Mouse (Mus musculus): ENCODE results near the gene Rnf4.

The Rnf4 gene

DNA sequence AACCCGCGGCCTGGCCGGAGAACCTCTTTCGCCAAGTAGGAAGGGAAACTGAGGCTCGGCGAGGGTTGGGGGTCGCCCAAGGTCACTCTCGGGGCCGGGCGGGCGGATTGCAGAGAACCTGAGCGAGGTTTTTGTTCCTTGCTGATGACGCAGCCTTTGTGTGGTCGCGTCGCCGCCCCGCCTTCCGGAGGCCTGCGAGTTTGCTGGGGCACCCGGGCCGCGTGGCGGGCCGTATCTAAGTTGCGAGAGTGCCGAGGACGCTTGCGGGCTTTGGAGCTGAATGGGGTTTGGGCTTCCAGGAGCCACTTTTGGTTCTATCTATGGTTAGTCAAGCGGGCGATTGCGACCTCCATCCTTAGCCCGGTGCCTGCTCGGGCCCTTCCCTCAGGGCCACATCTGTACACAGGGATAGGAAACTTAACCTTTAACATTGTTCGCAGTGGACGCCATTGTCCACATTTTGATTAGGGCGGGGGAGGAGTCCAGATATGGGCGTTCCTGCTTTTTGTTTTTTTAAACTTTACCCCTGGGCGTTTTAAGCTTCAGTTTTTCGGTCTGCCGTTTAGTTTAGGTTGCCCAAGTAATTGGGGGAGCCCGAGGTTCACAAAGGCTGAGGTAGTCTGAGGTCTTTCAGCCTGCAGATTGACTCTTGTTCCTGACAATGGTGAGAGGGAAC is 824 bp downstream of the Rnf4 start:
- peak; percentile 56 for DNase-seq (ENCODE audit: low read depth)

- no peak for DNase-seq (ENCODE audit: low read depth)
Measured at GRCm38 (mm10) chr5:34340246-34340645, 4.2 kb downstream of the Rnf4 start.

DNA sequence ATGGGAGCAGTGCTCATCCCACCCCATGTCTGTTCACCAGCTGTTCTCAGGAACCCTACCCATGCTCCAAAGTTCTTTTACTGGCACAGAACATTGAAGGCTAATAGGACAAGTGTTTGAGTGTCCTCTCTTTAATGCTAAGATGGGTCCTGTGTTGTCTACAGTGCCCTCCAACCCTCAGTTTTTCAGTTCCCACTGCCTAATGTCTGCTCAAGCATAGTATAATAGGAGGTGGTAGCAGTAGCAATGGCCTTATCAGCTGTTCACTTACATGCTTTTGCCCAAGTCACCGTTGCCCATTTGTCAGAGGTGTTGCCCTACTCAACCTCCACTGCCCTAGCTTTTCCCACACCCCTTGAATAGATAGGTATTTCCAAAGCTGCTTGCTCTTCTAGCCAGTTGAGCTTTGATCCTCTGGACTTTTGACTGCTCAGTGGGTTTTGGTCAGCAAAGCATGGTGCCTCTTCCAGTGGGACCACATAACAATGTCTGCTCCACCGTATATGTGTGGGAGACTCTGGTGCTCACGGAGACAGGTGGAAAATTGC is 16.1 kb downstream of the Rnf4 start:
- DNase-seq (ENCODE audit: low read depth) = no peak

DNA sequence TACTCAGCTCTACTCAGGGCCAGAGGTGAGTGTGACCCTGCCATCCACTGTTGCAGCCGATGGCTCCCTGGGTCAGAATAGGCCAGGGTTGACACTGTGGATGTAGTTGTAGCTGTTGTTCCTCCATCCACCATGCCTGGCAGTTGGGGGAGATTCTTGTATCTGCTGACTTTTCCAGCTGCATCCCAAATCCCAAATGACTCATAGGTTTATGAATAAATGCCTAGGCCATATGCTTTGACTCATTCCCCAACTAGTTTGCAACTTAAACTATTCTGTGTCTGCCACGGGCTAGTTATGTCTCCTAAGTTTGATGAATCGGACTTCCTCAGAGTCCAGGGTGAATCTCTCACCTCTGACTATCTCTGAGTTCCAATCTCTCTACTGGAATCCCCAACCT is 24.2 kb downstream of the Rnf4 start:
- no peak for DNase-seq (ENCODE audit: low read depth)

GRCm38 (mm10) chr5:34363115-34363514 is 27.0 kb downstream of the Rnf4 start:
- no peak for DNase-seq (ENCODE audit: low read depth)

GRCm38 (mm10) chr5:34368551-34369290 is 32.6 kb downstream of the Rnf4 start:
- no peak for DNase-seq (ENCODE audit: low read depth)

DNA sequence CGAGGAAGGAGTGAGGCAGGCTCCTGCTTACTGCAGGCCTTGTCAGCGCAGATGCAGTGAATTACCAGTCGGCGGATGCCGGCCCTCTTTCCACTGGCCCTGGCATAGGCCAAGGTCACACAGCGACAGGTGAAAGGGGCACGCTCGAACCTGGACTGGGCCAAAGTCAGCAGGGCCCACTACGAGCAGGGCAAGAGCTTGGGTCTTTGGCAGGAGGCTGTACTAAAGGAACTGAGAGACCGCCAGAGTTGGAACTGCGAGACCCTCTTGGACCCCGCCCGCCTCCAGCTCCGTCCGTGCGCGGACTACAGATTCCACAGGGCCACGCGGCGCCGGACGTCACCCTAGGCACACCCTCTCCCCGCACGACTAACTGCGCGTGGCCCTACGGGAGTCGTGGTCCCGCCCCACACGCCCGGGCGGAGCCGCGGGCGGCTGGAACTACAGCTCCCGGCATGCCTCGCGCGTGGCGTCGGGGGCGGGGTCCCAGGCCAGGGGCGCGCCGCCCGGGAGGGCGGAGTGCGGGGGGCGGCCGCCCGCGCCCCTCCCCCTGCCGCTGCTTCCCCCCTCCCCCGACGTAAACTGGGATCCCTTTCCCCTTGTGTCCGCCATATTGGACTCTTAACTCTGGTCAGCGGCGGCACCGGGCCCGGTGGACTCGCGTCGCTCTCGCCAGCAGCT is 33.4 kb downstream of the Rnf4 start, which contains the start of gene Fam193a:
Fam193a (plus strand) TSS at position 593 of the 681 bp plus-strand sequence.
- peak; percentile 86 for DNase-seq (ENCODE audit: low read depth)

- no peak for DNase-seq (ENCODE audit: low read depth)
Measured at GRCm38 (mm10) chr5:34370022-34370823, 34.1 kb downstream of the Rnf4 start.

GRCm38 (mm10) chr5:34370840-34371239 is 34.8 kb downstream of the Rnf4 start:
- DNase-seq (ENCODE audit: low read depth) = no peak

- no peak for DNase-seq (ENCODE audit: low read depth)
Measured at GRCm38 (mm10) chr5:34372141-34372540, 36.1 kb downstream of the Rnf4 start.

DNA sequence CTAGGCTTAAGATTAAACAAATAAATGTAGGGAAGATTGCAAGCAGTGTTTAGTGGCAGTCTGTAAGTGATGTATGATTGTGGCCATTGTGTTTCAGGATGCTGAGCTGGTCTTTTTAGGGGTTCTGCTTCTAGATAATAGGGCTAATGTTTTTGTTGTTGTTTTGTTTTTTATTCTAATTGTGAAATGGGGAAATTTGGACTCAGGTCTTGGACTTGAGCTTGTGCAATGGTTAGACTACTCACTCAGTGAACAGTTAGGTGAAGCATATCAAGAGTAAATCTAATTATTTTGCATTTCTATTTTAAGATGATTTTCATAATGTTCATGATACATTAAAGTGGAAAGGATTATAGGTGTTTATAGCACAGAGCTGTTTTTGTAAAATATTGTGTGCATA is 36.5 kb downstream of the Rnf4 start:
- DNase-seq (ENCODE audit: low read depth) = no peak

- DNase-seq (ENCODE audit: low read depth) = no peak
Measured at GRCm38 (mm10) chr5:34378787-34379186, 42.7 kb downstream of the Rnf4 start.

GRCm38 (mm10) chr5:34381700-34382099 is 45.6 kb downstream of the Rnf4 start:
- no peak for DNase-seq (ENCODE audit: low read depth)

- no peak for DNase-seq (ENCODE audit: low read depth)
Measured at GRCm38 (mm10) chr5:34385616-34386015, 49.5 kb downstream of the Rnf4 start.

- DNase-seq (ENCODE audit: low read depth) = no peak
Measured at GRCm38 (mm10) chr5:34386744-34387143, 50.7 kb downstream of the Rnf4 start.

DNA sequence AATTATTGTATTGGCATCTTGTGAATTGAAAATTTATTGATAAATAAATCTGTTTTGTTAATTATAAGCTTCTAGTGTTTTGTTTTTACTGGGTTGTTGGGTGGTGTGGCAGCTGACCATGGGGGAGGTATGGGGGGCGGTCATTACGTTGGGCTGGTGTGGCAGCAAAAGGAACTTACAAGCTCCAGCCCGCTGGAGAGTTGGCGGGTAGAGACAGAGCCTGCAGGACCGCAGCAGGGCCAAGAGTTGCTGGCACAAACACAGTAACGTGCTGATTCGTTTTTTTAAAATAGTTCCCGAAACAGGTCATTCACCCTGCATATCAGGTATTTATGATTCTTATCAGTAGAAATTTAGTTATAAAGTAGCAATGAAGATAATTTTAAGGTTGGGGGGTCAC is 57.2 kb downstream of the Rnf4 start:
- no peak for DNase-seq (ENCODE audit: low read depth)

DNA sequence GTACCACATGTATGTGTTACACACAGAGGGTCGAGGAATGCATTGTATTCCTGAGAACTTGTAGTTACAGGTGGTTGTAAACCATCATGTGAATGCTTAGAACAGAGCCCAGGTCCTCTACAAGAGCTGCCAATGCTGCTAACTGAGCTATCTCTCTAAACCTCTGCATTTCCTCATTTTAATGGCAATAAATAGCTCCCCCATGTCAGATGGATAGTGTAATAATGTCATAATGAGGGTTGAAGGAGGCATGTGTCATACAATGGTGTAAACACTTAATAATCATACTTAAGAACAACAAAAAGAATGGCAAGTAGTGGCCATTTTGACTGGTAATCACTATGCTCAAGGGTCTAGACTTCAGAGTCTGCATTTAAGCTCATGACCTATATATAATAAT is 59.3 kb downstream of the Rnf4 start:
- DNase-seq (ENCODE audit: low read depth) = no peak

- DNase-seq (ENCODE audit: low read depth) = no peak
Measured at GRCm38 (mm10) chr5:34395850-34396540, 59.9 kb downstream of the Rnf4 start.

DNA sequence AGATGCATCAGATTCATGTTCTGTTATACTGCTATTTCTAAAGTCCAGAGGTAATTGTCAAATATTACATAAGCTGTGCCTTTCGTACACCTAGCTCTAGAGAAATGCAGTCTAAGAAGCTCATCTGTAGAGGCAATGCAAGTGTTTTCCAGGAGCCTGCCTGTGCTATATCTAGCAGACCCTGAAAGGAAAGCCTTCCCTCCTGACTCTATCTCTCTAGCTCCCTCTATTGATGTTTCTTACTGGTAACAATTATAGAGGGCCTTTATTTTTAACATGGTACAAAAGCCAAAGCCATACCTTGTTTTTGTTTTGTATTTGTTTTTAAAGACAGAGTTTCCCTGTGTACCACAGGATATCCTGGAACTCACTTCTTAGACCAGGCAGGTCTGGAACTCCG is 61.8 kb downstream of the Rnf4 start:
- DNase-seq (ENCODE audit: low read depth) = no peak

DNA sequence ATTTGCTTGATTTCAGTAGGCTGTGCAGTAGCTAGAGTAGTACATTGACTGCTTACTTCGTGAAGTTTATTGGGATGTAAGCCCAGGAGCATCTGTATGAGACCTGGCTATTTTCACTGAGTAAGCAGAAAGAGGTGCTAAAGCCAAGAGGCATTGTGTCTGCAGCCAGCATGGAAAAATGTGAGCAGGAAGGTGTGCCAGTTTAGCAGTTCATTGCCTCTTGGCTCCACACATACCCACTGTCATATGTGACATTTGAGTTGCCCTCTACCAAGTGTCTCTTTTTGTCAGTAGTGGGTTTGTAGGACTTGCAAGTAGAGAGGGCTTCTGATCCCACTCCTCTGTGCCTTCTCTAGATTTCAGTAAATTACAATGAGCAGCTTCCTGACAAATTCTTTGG is 62.2 kb downstream of the Rnf4 start:
- no peak for DNase-seq (ENCODE audit: low read depth)
